Mouse (Mus musculus): ENCODE measurements around the gene Slc25a28.
A peak's percentile ranks its signal among the peaks of the same experiment; 100 is the strongest.

The Slc25a28 gene

GRCm38 (mm10) chr19:43674730-43675524 lies at the start of gene Slc25a28:
Gene Slc25a28 (minus strand): TSS chr19:43674881.
- DNase-seq = peak; percentile 98 to 100

GRCm38 (mm10) chr19:43724194-43724593 lies 49.5 kb upstream of the Slc25a28 start:
- no peak for DNase-seq

DNA sequence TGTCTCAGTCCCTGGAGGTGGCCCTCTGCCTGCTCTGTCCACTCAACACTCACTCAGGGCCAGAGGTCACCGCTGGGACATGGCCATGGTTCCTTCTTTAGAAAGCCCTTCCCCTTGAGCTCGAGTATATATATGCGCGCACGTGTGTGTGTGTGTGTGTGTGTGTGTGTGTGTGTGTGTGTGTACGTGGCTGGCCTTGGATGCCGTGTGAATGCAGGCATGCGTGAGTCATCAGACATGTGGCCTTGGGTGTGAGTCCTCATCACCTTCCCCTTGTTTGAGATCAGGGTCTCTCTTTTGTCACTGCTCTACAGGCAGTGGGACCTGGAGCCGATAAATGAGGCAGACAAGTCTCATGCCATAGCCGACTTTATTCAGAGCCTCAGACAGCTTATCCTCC lies 48.8 kb upstream of the Slc25a28 start:
- no peak for DNase-seq

DNA sequence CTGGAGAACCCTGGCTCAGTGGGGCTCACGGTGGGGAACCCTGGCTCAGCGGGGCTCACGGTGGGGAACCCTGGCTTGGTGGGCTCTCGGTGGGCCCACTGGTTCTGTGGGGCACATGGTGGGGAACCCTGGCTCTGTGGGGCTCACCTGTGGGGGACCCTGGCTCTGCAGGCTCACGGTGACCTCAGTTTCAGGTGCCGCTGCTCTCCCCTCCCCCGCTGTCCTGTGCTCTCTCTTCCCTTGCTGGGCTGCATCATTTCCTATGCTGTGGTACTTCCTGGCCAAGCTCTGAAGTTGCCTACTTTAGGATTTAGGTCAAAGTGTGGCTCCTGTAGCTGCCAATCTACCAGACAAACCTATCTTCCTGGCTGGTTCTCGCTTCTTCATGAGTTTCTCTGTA lies 48.2 kb upstream of the Slc25a28 start:
- no peak for DNase-seq

- DNase-seq = no peak
These were observed 45.4 kb upstream of the Slc25a28 start for GRCm38 (mm10) chr19:43720061-43720460.

GRCm38 (mm10) chr19:43711971-43712370 lies 37.3 kb upstream of the Slc25a28 start:
- peak; percentile 31 to 40 for DNase-seq

DNA sequence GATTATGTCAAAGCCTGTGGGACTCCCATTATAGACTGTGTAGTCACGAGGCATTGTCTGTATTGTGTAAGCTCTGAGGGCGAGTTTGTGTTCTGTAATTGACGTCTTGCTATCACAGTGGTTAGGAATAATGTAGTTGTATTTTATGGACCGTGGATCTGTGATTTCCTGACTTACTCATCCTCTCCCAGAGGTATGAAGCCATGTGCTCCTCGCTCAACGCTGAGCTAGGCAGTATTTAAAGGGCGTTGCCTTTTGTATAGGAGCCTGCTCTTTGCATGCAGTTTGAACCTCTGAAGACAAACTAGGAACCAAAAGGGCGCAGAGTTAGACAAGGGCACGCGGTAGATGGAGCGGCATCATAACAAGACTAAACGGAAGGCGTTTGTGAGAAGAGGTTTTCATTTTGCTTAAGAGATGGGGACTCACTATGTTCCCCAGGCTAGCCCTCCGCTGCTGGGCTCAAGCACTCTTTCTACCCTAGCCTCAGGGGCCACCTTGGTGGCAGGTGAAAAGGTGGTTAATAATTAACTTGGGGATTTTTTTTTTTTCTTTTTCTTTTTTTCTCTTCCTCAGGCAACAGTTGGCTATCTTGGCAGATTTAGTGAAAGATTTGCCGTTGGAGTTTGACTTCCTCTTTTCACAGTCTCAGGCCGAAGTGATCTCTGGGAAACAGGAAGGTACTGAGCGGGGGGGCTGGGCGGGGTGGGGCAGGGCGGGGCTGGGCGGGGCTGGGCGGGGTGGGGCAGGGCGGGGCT lies 36.7 kb upstream of the Slc25a28 start:
- peak; percentile 29 to 30 for DNase-seq

DNA sequence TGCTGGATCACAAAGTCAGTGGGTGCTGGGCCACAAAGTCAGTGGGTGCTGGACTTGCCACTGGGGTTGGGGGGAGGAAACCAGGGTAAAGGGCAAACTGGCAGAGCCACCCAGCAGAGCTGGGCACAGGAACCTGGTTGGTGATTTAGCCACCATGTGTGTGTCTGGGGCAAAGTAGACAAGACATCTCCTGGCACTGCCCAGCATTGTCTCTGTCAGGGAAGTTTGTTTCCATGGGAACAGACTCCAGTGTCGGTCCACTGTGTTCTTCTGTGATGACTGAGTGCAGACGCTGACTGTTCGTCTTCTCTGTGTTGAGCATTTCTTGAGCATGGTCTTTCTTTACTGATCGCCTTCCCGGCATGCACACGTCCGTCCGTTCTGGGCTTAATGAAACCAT lies 34.6 kb upstream of the Slc25a28 start:
- peak; percentile 35 to 53 for DNase-seq

- DNase-seq = no peak
These were observed 33.5 kb upstream of the Slc25a28 start for GRCm38 (mm10) chr19:43708206-43708605.

- DNase-seq = peak in 1 of 2 experiments; percentile 37
These were observed 30.3 kb upstream of the Slc25a28 start for GRCm38 (mm10) chr19:43704787-43705497.

- peak; percentile 67 to 76 for DNase-seq
These were observed 29.5 kb upstream of the Slc25a28 start for GRCm38 (mm10) chr19:43704211-43704610.

DNA sequence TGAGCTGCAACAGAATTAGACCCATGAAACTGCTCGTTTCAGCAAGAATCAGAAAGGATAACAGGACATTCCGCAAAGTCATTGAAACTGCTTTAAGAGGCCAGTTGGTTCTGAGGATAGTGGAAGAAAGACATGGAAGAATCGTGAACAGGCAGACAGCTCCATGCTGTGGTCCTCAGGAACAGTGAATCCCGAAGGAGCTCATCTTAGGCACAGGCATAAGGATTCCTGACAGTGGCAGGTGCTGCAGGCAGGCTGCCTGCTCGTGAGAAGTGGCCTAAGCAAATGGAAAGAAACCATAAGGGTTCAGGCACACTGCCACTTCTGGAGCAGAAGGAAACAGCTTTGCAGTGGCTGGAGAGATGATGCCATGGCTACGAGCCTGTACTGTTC lies 25.1 kb upstream of the Slc25a28 start:
- DNase-seq = no peak

- DNase-seq = no peak
These were observed 24.5 kb upstream of the Slc25a28 start for GRCm38 (mm10) chr19:43699021-43699762.

GRCm38 (mm10) chr19:43697666-43698370 lies 23.1 kb upstream of the Slc25a28 start:
- DNase-seq = peak; percentile 31 to 42

DNA sequence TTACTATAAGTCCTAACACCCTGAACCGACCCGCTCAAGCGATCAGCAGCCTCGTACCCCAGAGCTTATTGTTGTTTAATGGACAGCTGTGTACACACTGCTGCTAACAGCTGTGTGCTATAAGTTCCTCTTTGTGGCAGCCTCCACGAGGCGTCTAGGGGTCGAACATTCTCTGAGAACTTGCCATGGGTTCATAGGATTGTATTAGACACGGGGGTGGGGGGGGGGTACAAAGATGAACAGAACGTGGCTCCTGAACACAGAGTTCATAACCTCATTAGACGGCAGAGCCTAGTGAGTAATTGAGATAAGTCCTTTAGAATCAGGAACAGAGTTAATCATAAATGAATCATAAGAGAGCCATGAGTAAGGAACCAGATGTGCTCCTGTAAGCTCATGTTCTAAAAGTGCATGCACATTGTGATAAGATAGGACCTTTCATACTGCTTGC lies 20.9 kb upstream of the Slc25a28 start:
- no peak for DNase-seq

DNA sequence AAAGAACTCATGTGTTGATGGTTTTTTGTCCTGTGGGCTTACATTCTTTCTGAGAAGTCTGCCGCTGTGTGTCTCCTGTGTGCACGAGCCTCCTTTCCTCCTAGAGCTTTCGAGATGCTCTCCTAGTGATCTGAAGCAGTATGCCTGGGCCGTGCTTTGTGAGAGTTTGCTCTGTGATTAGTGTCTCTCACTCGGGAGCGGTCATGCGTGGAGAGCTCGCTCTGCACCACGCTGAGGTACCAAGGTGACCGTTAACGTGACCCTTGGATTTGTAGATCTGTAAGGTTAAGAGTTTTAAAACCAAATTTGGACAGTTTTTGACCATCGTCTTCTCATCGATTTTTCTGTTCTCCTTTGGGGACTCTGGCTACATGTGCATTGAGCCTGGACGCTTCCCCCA lies 18.1 kb upstream of the Slc25a28 start:
- DNase-seq = peak; percentile 31 to 77

DNA sequence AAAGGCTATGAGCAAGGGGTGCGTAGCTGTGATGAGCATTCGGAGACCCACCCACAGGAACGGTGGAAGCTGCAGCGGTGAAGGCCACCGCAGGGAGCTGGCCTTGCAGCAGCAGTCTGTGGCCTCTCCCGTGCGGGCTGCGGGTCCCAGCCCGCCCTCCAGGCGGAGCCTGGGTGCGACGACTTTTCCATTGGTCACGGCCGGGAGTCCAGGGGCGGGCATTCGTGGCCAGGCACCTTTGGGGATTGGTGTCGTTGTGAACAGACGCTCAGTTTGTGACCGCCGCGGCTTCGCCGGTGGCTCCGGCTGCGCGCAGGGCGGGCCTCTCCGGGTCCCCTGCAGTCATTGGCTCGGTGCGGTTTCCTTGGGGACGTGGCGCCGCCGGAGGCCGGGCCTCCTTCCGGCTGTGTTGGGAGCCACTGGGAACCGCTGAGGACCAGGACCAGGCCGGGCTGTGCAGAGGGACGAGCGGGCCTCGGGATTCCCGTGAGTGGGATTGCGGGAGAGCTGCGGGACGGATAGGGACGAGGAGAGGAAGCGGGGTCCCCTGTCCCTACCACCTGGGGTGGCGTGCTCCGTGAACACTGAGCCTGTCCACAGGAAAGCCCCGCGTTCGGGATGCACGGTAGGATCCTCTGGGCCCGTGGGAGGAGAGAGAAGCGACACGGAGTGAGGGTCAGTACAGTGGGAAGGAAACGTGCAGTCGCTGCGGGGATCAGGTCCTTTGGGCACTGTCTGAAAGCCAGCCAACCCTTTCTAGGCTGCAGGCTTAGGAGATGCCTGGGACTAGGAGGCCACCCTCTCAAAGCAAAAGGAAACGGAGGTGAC lies 15.0 kb upstream of the Slc25a28 start, which contains the start of gene Entpd7:
Entpd7 (plus strand) TSS at position 254 of the 828 bp plus-strand sequence.
- peak; percentile 97 to 98 for DNase-seq

DNA sequence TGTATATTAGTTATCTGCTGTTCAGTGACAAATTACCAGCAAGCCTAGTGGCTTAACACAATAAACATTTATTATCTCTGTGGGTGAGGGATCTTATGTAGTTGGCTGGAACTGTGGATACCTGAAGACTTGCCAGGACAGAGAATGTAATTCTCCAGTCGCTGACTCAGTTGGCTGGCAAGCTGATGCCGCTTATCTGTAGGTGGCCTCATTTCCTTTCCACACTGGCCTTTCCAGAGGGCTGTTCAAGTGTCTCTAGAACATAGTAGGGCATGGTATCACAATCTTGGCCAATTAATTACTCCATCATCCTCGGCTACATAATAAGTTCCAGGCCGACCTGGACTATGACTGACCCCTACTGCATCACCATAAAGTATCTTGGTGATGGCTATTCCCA lies 6.9 kb upstream of the Slc25a28 start:
- DNase-seq = no peak

DNA sequence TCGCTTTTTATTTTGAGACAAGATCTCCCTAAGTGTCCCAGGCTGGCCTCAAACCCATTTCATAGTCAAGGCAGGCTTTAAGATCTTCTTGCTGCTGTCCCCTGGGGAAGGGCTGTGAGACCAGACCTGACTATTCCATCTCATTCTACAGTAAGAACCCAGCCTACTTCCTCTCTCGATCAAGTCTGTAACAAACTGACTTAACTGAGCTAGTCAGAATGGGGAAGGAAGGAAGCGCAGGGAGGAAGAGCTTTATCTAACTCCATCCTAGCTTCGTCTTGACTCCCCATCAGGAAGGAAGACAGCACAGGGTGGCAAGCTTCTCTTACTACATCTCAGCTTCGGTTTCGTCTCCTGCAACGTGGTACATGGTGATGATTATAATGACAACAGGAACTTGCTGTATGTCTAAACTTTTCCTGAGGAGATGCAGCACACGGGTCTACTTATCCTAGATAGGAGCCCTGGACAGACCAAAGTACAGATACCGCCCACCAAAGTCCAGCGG lies 4.8 kb upstream of the Slc25a28 start:
- DNase-seq = no peak

DNA sequence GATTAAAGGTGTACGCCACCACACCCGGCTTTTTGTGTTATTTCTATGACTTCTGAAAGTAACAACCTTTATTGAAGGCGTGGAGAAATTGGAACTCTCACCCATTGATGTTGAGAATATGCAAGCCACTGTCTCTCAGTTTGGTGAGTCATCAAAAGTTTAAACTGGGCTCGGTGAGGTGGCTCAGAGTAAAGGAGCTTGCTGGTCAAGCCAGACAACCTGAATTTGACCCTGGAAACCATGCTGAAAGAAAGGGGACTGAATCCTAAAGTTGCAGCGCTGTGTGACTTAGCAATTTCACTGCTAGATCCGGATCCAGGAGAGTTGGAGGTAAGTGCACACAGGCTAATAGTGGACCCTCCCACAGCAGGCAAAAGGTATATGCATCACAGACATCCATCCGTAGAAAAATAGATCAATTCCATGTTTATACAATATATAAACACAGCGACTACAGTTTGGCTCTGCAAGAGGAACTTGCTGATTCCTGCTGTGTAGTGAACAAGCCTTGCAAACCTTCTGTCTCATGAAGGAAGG lies 3.9 kb upstream of the Slc25a28 start:
- no peak for DNase-seq
